Mouse (Mus musculus): ENCODE results near the gene Sprr1a.
"Not testable (repeated sequence)": the region's sequence is repeated elsewhere in the genome, so short reads cannot be mapped to it uniquely, and the experiment has no call there.

Sprr1a gene

GRCm38 (mm10) chr3:92485863-92486262, at the start of gene Sprr1a:
Sprr1a (minus strand) TSS chr3:92485895.
- no peak for DNase-seq (ENCODE audit: low read depth, low spot score)

GRCm38 (mm10) chr3:92534411-92534810, 48.7 kb upstream of the Sprr1a start, which contains the start of gene 2310046K23Rik:
2310046K23Rik (minus strand) TSS chr3:92534511.
- DNase-seq (ENCODE audit: low read depth, low spot score), result no peak

- no peak for DNase-seq (ENCODE audit: low read depth, low spot score)
Observed at GRCm38 (mm10) chr3:92512325-92512724, 26.6 kb upstream of the Sprr1a start.

- DNase-seq (ENCODE audit: low read depth, low spot score), result no peak
Observed at GRCm38 (mm10) chr3:92510786-92511185, 25.1 kb upstream of the Sprr1a start.

- DNase-seq (ENCODE audit: low read depth, low spot score), result no peak
Observed at GRCm38 (mm10) chr3:92508185-92508584, 22.5 kb upstream of the Sprr1a start.

- no peak for DNase-seq (ENCODE audit: low read depth, low spot score)
Observed at GRCm38 (mm10) chr3:92503528-92503927, 17.8 kb upstream of the Sprr1a start.

- DNase-seq (ENCODE audit: low read depth, low spot score), result no peak
Observed at GRCm38 (mm10) chr3:92500393-92500792, 14.7 kb upstream of the Sprr1a start, which contains the start of gene Sprr4. Sprr4 (minus strand) TSS chr3:92500493.

- DNase-seq (ENCODE audit: low read depth, low spot score), result not testable (repeated sequence)
Observed at GRCm38 (mm10) chr3:92490262-92490661, 4.6 kb upstream of the Sprr1a start.

- no peak for DNase-seq (ENCODE audit: low read depth, low spot score)
Observed at GRCm38 (mm10) chr3:92486307-92486706, 612 bp upstream of the Sprr1a start.

- not testable (repeated sequence) for DNase-seq (ENCODE audit: low read depth, low spot score)
Observed at GRCm38 (mm10) chr3:92481249-92481648, 4.4 kb downstream of the Sprr1a start.

GRCm38 (mm10) chr3:92470111-92470510, 15.6 kb downstream of the Sprr1a start:
- DNase-seq (ENCODE audit: low read depth, low spot score), result no peak

GRCm38 (mm10) chr3:92467424-92467823, 18.3 kb downstream of the Sprr1a start:
- no peak for DNase-seq (ENCODE audit: low read depth, low spot score)

- DNase-seq (ENCODE audit: low read depth, low spot score), result no peak
Observed at GRCm38 (mm10) chr3:92466576-92466975, 19.1 kb downstream of the Sprr1a start.

- DNase-seq (ENCODE audit: low read depth, low spot score), result no peak
Observed at GRCm38 (mm10) chr3:92458620-92459019, 27.1 kb downstream of the Sprr1a start, which contains the start of gene Sprr3. Sprr3 (minus strand) TSS chr3:92458720.

- no peak for DNase-seq (ENCODE audit: low read depth, low spot score)
Observed at GRCm38 (mm10) chr3:92455151-92455550, 30.5 kb downstream of the Sprr1a start.

- DNase-seq (ENCODE audit: low read depth, low spot score), result no peak
Observed at GRCm38 (mm10) chr3:92440177-92440576, 45.5 kb downstream of the Sprr1a start.

GRCm38 (mm10) chr3:92438689-92439088, 47.0 kb downstream of the Sprr1a start, which contains the start of gene Sprr1b:
Sprr1b (minus strand) TSS chr3:92438789.
- no peak for DNase-seq (ENCODE audit: low read depth, low spot score)

Measured in c-Kit-negative CD71-positive TER-119-positive erythroid progenitor cells, embryonic 14.5 days (primary cell).